Mouse (Mus musculus) cerebellum, postnatal 4 days (tissue): Measurements from ENCODE around the gene Nanos2.

Source experiments
- DNase-seq, 2 experiments: peaks; one replicate each; pipeline ENCODE4 v3.0.0; 2022; ENCODE audit warnings: low spot score in 2 of 2, mixed read lengths in 1 of 2

Nanos2 gene

DNA sequence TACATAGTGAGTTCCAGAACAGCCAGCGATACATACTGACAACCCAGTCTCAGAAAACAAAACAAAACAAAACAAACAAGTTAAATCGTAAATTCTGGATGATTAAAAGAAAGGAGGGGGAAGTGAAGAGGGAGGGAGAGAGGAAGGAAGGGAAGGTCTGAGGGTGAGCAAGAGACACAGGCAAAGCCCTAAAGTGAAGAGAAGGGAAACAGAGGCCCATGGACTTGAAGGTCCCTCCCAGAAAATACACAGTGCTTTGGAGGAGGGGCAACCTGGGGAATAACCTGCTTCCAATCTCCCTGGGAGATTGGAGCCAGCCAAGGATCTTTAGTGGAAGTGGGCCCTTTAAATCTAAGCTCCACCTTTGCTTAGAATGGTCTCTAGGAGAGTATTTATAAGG lies at the start of gene Nanos2:
Nanos2 (plus strand) TSS at position 301 of the 400 bp plus-strand sequence.
- DNase-seq = no peak

GRCm38 (mm10) chr7:18942376-18942775 lies 44.8 kb upstream of the Nanos2 start:
- DNase-seq = peak in 1 of 2 experiments; percentile 69

- DNase-seq = no peak
These were observed 44.4 kb upstream of the Nanos2 start for GRCm38 (mm10) chr7:18942815-18943214.

GRCm38 (mm10) chr7:18948151-18948550 lies 39.0 kb upstream of the Nanos2 start:
- DNase-seq = no peak

GRCm38 (mm10) chr7:18949781-18950522 lies 37.2 kb upstream of the Nanos2 start:
- DNase-seq = peak; percentile 45 to 77

- DNase-seq = peak in 1 of 2 experiments; percentile 48
These were observed 36.5 kb upstream of the Nanos2 start for GRCm38 (mm10) chr7:18950523-18951315.

DNA sequence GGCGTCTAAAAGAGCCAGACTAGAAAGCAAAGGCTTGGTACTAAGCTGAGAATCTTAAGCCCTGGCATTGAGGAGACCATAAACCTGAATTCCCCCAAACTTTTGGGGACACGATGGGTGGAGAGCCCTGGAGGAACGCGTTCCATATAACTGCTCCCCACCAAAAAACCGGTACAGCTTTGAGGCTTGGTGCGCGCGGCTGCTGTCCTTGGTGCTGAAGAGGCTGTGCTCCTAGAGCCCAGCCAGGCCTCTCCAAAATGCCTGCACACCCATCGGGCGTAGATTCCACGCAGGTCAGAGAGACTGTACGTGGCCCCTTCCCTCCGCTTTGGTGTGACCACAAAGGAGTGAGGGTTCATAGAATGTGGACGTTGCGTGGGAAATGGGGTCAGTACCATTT lies 35.8 kb upstream of the Nanos2 start:
- DNase-seq = no peak

- DNase-seq = peak; percentile 40 to 76
These were observed 29.4 kb upstream of the Nanos2 start for GRCm38 (mm10) chr7:18957569-18958383.

- no peak for DNase-seq
These were observed 28.8 kb upstream of the Nanos2 start for GRCm38 (mm10) chr7:18958384-18958766.

- no peak for DNase-seq
These were observed 27.8 kb upstream of the Nanos2 start for GRCm38 (mm10) chr7:18959446-18959845.

GRCm38 (mm10) chr7:18962171-18962792 lies 24.9 kb upstream of the Nanos2 start:
- DNase-seq = no peak

DNA sequence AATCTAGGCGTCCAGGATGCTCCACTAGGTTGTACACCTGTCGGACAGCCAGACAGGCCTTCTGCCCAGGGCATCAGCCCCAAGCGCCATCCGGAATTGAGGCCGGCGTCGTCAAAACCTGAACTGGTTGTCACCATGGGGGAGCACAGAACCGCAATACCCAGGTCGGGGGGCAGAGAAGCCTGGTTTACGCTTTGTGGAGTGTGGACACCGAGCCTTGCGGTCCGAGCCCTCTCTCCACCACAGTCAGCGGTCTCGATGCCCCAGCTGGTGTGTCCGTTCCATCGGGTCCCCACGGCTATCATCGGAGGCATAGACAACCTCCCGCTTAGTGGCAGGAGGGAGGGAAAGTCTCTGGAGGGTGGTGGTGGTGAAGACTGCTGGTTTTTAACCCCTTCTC lies 24.4 kb upstream of the Nanos2 start:
- DNase-seq = no peak

DNA sequence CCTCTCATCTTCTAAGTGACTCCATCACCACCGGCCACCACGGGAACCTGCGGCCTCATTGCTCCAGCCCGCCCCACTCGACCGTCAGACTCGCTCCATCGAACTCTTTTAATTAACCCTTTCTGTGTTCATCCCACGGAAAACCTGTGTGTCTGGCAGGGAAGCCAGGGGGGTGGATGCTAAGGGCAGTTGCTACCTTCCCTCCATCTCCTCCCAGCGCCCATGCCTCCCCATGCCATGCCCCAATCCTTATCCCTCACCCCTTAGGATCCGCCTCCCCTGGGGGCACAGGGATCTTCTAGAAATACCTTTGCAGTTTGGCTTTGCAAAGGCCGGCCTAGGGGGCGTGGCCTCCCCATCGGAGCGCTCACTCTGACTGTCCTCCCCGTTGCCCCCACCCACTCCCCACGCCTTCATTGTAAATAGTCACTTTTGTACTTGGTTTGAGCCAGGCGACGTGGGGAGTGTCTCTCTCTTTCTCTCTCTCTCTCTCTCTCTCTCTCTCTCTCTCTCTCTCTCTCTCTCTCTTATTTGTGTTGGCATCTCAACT lies 23.8 kb upstream of the Nanos2 start:
- no peak for DNase-seq

GRCm38 (mm10) chr7:18965312-18965711 lies 21.9 kb upstream of the Nanos2 start:
- DNase-seq = no peak

- DNase-seq = no peak
These were observed 19.6 kb upstream of the Nanos2 start for GRCm38 (mm10) chr7:18967603-18968002.

GRCm38 (mm10) chr7:18970956-18971355 lies 16.2 kb upstream of the Nanos2 start:
- no peak for DNase-seq

DNA sequence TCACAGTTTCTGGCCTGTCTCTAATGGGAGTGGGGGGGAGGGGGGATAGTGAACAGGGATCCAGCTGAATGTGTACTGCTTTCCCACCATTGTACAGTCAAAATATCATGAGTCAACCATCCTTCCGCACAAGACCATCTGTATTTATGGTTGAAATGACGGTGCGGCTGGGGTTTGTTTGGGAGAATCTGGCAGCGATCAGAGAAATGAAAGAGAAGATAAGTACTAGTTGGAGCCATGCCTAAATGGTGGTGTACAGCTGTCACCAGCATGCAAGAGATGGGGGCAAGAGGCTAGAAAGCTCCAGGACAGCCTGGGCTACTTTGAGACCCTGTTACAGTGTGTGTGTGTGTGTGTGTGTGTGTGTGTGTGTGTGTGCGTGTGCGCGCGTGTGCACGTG lies 8.8 kb upstream of the Nanos2 start:
- no peak for DNase-seq

DNA sequence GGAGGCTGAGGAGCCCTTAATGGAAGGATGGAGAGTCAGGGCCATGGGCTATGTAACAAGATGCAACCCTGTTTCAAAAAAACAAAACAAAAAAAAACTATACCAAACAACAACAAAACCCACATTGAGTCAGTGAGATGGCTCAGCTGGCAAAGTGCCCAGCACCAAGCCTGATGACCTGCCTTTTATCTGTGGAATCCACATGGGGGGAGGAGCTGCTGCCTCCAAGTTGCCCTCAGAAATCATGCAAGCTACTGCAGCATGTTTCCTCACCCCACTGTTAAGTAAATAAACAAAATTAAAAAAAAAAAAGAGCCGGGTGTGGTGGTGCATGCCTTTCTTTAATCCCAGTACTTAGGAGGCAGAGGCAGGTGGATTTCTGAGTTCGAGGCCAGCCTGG lies 697 bp upstream of the Nanos2 start:
- no peak for DNase-seq

DNA sequence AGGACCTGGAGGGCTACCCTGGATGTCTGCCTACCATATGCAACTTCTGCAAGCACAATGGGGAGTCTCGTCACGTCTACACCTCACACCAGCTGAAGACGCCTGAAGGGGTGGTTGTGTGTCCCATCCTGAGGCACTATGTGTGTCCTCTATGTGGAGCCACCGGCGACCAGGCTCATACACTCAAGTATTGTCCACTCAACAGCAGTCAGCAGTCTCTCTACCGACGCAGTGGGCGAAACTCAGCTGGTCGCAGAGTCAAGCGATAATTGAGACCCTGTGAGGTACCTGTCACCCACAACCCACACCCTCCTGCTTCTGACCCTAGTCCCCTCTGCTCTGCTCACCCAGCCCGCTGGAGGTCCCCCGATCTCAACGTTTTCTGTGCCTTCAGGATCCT lies 547 bp downstream of the Nanos2 start:
- DNase-seq = no peak

DNA sequence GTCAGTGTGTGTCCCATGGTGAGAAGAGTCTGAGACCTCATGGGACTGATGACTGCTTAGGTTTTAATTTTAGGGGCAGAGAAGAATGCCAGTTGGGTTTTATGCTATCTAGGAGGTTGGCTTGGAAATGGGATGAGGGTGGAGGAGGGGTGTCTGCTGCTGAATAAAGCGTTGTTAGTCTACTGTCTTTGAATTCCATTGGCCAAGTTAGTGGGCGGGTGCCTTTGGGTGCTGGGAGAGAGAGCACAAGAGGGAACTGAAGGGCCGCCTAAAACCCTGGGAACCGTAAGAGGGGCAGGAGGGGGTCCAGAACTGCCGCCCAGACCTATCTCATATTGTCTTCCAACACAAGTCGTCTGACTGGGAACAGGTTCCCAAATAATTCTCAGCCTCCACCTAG lies 1.6 kb downstream of the Nanos2 start:
- DNase-seq = no peak

DNA sequence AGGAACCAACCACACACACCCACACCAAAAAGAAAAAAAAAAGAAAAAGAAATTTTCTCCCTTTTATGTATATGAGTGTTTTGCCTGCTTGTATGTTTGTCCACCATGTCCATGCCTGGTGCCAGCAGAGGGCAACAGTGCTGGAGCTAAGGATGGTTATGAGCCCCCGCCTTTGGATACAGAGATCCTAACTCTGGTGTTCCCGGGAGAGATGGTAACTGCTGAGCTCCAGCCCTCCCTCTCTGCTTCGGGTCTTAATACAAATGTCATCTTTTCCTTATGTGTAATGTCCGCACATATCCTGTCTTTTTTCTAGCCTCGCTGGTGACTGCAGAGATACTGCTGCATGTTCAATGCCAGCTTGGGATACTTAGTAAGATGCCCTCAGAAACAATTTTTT lies 2.8 kb downstream of the Nanos2 start:
- peak in 1 of 2 experiments; percentile 51 for DNase-seq
